Mouse (Mus musculus): ENCODE data around the gene Grb10.

GRCm38 (mm10) chr11:11967519-11967918 is 71.0 kb downstream of the Grb10 start:
- no peak for TF ChIP-seq CTCF (IDR thresholded peaks at IDR 0.05; ENCODE audit: borderline replicate concordance, control insufficient read depth, extremely low read depth, insufficient read depth, low read length, poor library complexity)
- no peak for TF ChIP-seq POLR2A (IDR thresholded peaks at IDR 0.05; ENCODE audit: control insufficient read depth, extremely low read depth, insufficient read depth, low read length, poor library complexity)

Data from thymus, adult 2 months (tissue).